Mouse (Mus musculus): Measurements from ENCODE around the gene Clta. TPM values are rescaled to one million over a fixed set of nuclear protein-coding genes. Genes with fewer than 3 reads are reported as not detected.

Gene Clta
- total and polyA plus RNA-seq, 3 experiments: 301 to 454 (median 450) TPM

DNA sequence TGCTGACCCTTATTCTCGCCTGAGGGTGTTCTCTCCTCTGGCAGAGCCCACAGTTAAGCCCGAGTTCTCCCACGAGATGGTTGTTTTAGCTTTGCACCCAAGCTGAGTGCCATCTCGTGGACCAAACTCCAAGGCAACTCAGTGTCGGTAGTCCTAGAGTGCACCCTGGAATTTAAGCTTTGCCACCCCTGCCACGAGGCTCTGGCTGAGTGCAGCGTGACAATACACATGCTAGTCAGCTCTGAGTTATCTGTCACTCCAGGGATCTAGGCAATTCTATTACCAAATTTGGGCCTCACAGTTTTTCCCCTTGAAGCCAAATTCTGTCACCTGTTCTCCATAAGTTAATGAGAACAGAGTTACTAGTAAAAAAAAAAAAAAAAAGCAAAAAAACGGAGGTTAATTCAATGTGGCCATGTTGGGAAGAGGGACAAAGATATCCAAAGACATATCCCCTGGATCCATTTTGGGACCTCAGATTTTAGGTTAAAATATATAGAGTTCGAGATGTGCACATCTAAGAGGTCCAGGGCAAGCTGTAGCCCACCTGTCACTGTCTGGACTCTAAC lies 68.7 kb downstream of the Clta start:
- no peaks in the 10 kb centered on the region for H3K9me3 ChIP-seq (replicated peaks; ENCODE audit: low read length)
- H3K27ac ChIP-seq (ENCODE audit: insufficient read depth, low read depth): peak overlapping the region; percentile 48
- H3K4me3 ChIP-seq (replicated peaks in 1 of 3; ENCODE audit: low read depth in 2 of 3, low read length in 2 of 3, poor library complexity in 1 of 3): peak overlapping the region; percentile 56 to 99 (median 87)
- H3K27me3 ChIP-seq (replicated peaks): no peaks in the 10 kb centered on the region
- no peaks in the 10 kb centered on the region for H3K36me3 ChIP-seq (replicated peaks in 1 of 2; ENCODE audit: control insufficient read depth in 1 of 2, insufficient read depth in 1 of 2, low read length in 1 of 2)
- in situ Hi-C loops (cut with MboI; ENCODE audit: low pct_ligation_motif_present, low pct_unique_long_range_greater_than_20kb, low sequenced_read_pairs) (loop anchor here (5.0 to 10.0 kb wide), 2 partner anchors 34 to 92 kb away; no protein-coding TSS in a partner anchor), dilution Hi-C loops (cut with MboI; ENCODE audit: extremely low pct_ligation_motif_present, extremely low pct_unique_long_range_greater_than_20kb, low sequenced_read_pairs) (no loop called here)
- peak overlapping the region; percentile 74 for H3K4me2 ChIP-seq (ENCODE audit: insufficient read depth, low read depth, poor library complexity, severe bottlenecking)
- DNase-seq (ENCODE audit: extremely low read depth): no peak
- H3K79me2 ChIP-seq (replicated peaks; ENCODE audit: control insufficient read depth, extremely low read depth, insufficient read depth, poor library complexity, severe bottlenecking): peaks cover 17% of the 10 kb centered on the region
- peak overlapping the region; percentile 54 for H3K9ac ChIP-seq (ENCODE audit: insufficient read depth, low read depth)
- TF ChIP-seq TCF12 (IDR thresholded peaks at IDR 0.05; ENCODE audit: low read depth, low read length) (peak; percentile 3; the same call in 1 of the 2 replicates), MAZ (IDR thresholded peaks at IDR 0.05; ENCODE audit: low read depth, low read length) (no peak), IRF4 (IDR thresholded peaks at IDR 0.05; ENCODE audit: low read depth, low read length) (no peak), CHD1 (IDR thresholded peaks at IDR 0.05; ENCODE audit: low read depth, low read length) (no peak), RCOR1 (conservative IDR thresholded peaks at IDR 0.05; ENCODE audit: low read depth, low read length) (no peak), POLR2AphosphoS2 (IDR thresholded peaks at IDR 0.05; ENCODE audit: low read depth, low read length) (no peak), ZNF384 (IDR thresholded peaks at IDR 0.05; ENCODE audit: low read depth, low read length) (peak; percentile 71), ETS1 (conservative IDR thresholded peaks at IDR 0.05; ENCODE audit: low read depth, low read length) (no peak), POLR2A (IDR thresholded peaks at IDR 0.05; ENCODE audit: low read depth, low read length) (no peak), ELF1 (IDR thresholded peaks at IDR 0.05; ENCODE audit: low read depth, low read length) (no peak), SIN3A (IDR thresholded peaks at IDR 0.05; ENCODE audit: low read length) (no peak; the same call in 1 of the 2 replicates), ZC3H11A (IDR thresholded peaks at IDR 0.05; ENCODE audit: low read depth, low read length) (no peak), MXI1 (IDR thresholded peaks at IDR 0.05; ENCODE audit: low read depth, low read length) (peak; percentile 60), CTCF (conservative IDR thresholded peaks at IDR 0.05 in 1 of 2, IDR thresholded peaks at IDR 0.05 in 1 of 2; ENCODE audit: low read depth in 2 of 2, low read length in 2 of 2) (no peak), MAX (IDR thresholded peaks at IDR 0.05; ENCODE audit: low read length) (peak; percentile 83), RAD21 (IDR thresholded peaks at IDR 0.05; ENCODE audit: low read depth, low read length) (no peak), USF1 (IDR thresholded peaks at IDR 0.05; ENCODE audit: low read depth, low read length) (no peak), TBP (conservative IDR thresholded peaks at IDR 0.05; ENCODE audit: low read depth, low read length) (peak; percentile 7; the same call in 1 of the 2 replicates), MEF2A (IDR thresholded peaks at IDR 0.05; ENCODE audit: borderline replicate concordance, low read depth, low read length) (no peak), SMC3 (IDR thresholded peaks at IDR 0.05; ENCODE audit: low read depth, low read length) (no peak), MAFK (IDR thresholded peaks at IDR 0.05; ENCODE audit: insufficient replicate concordance, low read length) (no peak), BHLHE40 (IDR thresholded peaks at IDR 0.05; ENCODE audit: low read depth, low read length) (no peak), JUND (conservative IDR thresholded peaks at IDR 0.05; ENCODE audit: low read depth, low read length) (no peak), UBTF (IDR thresholded peaks at IDR 0.05; ENCODE audit: low read depth, low read length) (no peak; the same call in 1 of the 2 replicates), EP300 (IDR thresholded peaks at IDR 0.05; ENCODE audit: low read length) (no peak), MYC (IDR thresholded peaks at IDR 0.05; ENCODE audit: low read depth, low read length) (peak; percentile 77), JUN (IDR thresholded peaks at IDR 0.05; ENCODE audit: insufficient read depth, low read depth, low read length) (no peak), USF2 (conservative IDR thresholded peaks at IDR 0.05; ENCODE audit: low read depth, low read length) (no peak), KAT2A (IDR thresholded peaks at IDR 0.05; ENCODE audit: insufficient replicate concordance, low read length) (no peak), GABPA (IDR thresholded peaks at IDR 0.05; ENCODE audit: insufficient replicate concordance, low read depth, low read length) (no peak), NELFE (IDR thresholded peaks at IDR 0.05; ENCODE audit: low read depth, low read length) (no peak; the same call in 1 of the 2 replicates), ZKSCAN1 (IDR thresholded peaks at IDR 0.05; ENCODE audit: borderline replicate concordance, low read depth, low read length) (no peak), PAX5 (IDR thresholded peaks at IDR 0.05; ENCODE audit: low read length) (no peak), E2F4 (IDR thresholded peaks at IDR 0.05; ENCODE audit: insufficient replicate concordance, low read depth, low read length) (no peak), CHD2 (IDR thresholded peaks at IDR 0.05; ENCODE audit: low read length) (no peak), ZMIZ1 (IDR thresholded peaks at IDR 0.05; ENCODE audit: low read depth, low read length) (no peak), HCFC1 (IDR thresholded peaks at IDR 0.05; ENCODE audit: low read depth, low read length) (no peak), NRF1 (IDR thresholded peaks at IDR 0.05; ENCODE audit: low read depth, low read length) (no peak)
- peaks cover 5 to 38% of the 10 kb centered on the region in 2 experiments for H3K4me1 ChIP-seq (ENCODE audit: control insufficient read depth in 1 of 2, insufficient read depth in 2 of 2)

Measured in CH12.LX (cell line).